Mouse (Mus musculus): ENCODE data around the gene Cers1. TPM values are rescaled to one million over a fixed set of nuclear protein-coding genes. Genes with fewer than 3 reads are reported as not detected.

The Cers1 gene
- polyA plus RNA-seq (2016; fragmentation: Nextera tagmentation; extraction: Ambion mirVana): 3.2 and 4.6 TPM in 2 replicates

DNA sequence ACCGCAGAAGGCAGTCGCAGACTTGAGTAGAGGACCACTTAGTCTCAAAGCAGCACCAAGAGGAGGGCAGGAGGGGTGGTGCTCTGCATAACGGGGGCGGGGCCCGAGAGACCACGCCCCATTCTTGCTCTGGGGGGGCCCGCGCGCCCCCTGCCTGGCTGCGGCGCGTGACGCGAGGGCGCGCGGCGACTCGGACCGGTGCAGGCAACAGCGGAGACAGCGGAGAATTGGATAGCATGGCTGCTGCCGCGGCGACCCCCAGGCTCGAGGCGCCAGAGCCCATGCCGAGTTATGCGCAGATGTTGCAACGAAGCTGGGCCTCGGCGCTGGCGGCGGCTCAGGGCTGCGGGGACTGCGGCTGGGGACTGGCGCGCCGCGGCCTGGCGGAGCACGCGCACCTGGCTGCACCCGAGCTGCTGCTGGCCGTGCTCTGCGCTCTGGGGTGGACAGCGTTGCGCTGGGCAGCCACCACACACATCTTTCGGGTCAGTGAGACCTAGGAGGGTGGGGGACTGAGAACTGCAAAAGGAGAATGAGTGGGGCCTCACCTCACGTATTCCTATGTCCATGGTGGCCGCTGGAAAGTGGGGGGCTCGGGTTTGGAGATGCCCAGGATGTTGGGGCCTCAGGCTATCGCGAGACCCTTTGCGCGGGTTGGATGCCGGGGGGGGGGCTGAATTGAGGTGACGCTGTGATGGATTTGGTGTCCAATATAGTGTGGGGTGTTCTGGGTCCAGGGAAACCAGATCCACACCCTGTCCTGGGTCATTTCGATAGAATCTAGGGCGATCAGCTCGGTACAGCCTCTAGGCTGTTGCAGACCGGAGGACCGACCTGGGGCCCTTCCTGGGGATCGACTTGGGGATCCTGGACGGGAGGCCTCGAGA, at the start of gene Cers1:
Gene Cers1, plus strand, starts transcription at position 152 of the 887 bp plus-strand sequence.
- 2% methylated on average over 66 of the region's 66 CpGs for WGBS
- Histone ChIP-seq H3K36me3 (peaks cover 36% of the 10 kb centered on the region), H3K4me3 (peak within 1 kb of the TSS; percentile 66), H3K9me3 (replicated peaks) (no peaks in the 10 kb centered on the region), H3K27ac (peak within 1 kb of the TSS; percentile 83), H3K4me1 (peaks cover 33% of the 10 kb centered on the region), H3K27me3 (ENCODE audit: low read depth, poor library complexity, severe bottlenecking) (peaks cover 4% of the 10 kb centered on the region; the same call in 1 of the 2 replicates)
- peak; percentile 82 for DNase-seq (ENCODE audit: low spot score)

DNA sequence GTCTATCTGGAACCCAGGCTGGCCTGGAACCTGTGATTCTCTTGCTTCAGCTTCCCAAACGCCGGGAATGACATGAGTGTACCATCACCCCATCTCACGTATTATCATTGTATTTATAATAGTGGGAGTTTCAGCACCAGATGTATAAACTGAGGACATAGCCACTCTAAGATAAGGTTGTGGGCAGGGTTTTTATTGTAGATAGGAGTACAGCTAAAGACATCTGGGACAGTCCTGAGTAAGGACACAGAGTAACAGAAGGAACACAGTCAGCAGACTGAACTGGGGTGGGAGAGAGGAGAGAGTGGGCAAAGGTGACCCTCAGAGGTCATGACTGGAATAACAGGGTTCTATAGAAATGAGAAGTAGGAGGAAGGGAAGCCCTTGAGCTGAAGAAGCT, 47.9 kb upstream of the Cers1 start:
- peaks cover 7% of the 10 kb centered on the region for H3K4me1 ChIP-seq
- no peak overlapping the region for H3K4me3 ChIP-seq
- DNase-seq (ENCODE audit: low spot score): no peak
- H3K27ac ChIP-seq: no peak overlapping the region
- H3K36me3 ChIP-seq: peaks cover 36% of the 10 kb centered on the region
- no peaks in the 10 kb centered on the region for H3K9me3 ChIP-seq (replicated peaks)
- 87% methylated on average over 3 of the region's 3 CpGs for WGBS
- no peaks in the 10 kb centered on the region for H3K27me3 ChIP-seq (ENCODE audit: low read depth, poor library complexity, severe bottlenecking)

DNA sequence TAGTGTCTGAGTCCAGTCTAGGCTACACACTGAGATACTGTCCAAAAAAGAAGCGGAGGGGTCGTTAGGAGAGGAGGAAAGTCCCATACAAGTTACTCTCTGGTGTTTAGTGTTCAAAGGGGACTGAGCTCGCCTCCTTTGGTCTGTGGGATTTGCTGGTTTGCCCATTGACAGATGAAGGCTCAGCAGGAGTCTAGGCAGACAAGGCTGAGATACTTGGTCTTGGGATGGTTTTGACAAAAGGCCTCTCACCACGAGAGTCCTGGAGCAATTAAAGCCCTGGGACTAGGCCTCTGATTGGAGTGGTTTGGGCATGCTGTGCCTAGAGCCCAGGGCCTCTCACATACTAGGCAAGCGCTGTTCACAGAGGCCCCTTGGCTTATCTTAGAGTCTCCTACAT, 47.3 kb upstream of the Cers1 start:
- H3K27ac ChIP-seq: 0 out of 2 replicates have a peak overlapping the region, but pooled peaks have one; percentile 8

GRCm38 (mm10) chr8:70268799-70269565, 46.6 kb upstream of the Cers1 start:
- H3K9me3 ChIP-seq (replicated peaks): no peaks in the 10 kb centered on the region
- 0 out of 2 replicates have a peak overlapping the region, but pooled peaks have one; percentile 8 for H3K27ac ChIP-seq
- H3K36me3 ChIP-seq: peaks cover 23% of the 10 kb centered on the region
- WGBS: 60% methylated on average over 11 of the region's 11 CpGs
- H3K4me3 ChIP-seq: no peak overlapping the region
- peaks cover 12% of the 10 kb centered on the region for H3K4me1 ChIP-seq
- no peaks in the 10 kb centered on the region for H3K27me3 ChIP-seq (ENCODE audit: low read depth, poor library complexity, severe bottlenecking)
- DNase-seq (ENCODE audit: low spot score): no peak

More for the DNA sequence above, 47.3 kb upstream of the Cers1 start:
- WGBS: 65% methylated on average over 5 of the region's 5 CpGs
- H3K9me3 ChIP-seq (replicated peaks): no peaks in the 10 kb centered on the region
- H3K36me3 ChIP-seq: peaks cover 30% of the 10 kb centered on the region
- H3K27me3 ChIP-seq (ENCODE audit: low read depth, poor library complexity, severe bottlenecking): no peaks in the 10 kb centered on the region
- no peak for DNase-seq (ENCODE audit: low spot score)
- H3K4me1 ChIP-seq: peaks cover 12% of the 10 kb centered on the region
- H3K4me3 ChIP-seq: no peak overlapping the region

GRCm38 (mm10) chr8:70272949-70273348, 42.6 kb upstream of the Cers1 start:
- Histone ChIP-seq H3K4me1 (peaks cover 16% of the 10 kb centered on the region), H3K4me3 (no peak overlapping the region), H3K27ac (no peak overlapping the region), H3K36me3 (no peaks in the 10 kb centered on the region), H3K9me3 (replicated peaks) (no peaks in the 10 kb centered on the region), H3K27me3 (ENCODE audit: low read depth, poor library complexity, severe bottlenecking) (no peaks in the 10 kb centered on the region)
- no peak for DNase-seq (ENCODE audit: low spot score)
- WGBS: 57% methylated on average over 3 of the region's 3 CpGs

DNA sequence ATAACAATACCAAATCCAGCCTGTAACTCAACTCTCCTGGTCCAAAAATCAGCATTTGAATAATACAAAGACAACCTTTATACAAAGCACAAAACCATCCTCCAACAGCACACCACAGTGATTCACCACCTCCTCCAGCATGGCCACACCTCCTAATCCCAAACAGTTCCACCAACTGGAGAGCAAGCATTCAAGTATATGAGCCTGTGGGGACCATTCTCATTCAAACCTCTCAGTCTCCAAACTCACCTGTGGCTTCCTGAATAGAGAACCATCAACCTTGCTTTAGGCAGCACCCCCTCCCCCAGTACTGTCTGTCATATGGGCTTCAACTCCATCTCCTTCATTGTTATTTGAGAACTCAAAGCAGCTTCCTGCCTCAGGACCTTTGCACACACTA, 41.2 kb upstream of the Cers1 start:
- H3K27ac ChIP-seq: no peak overlapping the region
- DNase-seq (ENCODE audit: low spot score): no peak
- no peaks in the 10 kb centered on the region for H3K36me3 ChIP-seq
- no peaks in the 10 kb centered on the region for H3K9me3 ChIP-seq (replicated peaks)
- peaks cover 26% of the 10 kb centered on the region for H3K4me1 ChIP-seq
- H3K4me3 ChIP-seq: no peak overlapping the region
- no peaks in the 10 kb centered on the region for H3K27me3 ChIP-seq (ENCODE audit: low read depth, poor library complexity, severe bottlenecking)

GRCm38 (mm10) chr8:70276476-70276875, 39.1 kb upstream of the Cers1 start:
- no peak overlapping the region for H3K4me3 ChIP-seq
- DNase-seq (ENCODE audit: low spot score): no peak
- H3K36me3 ChIP-seq: no peaks in the 10 kb centered on the region
- 93% methylated on average over 3 of the region's 3 CpGs for WGBS
- no peak overlapping the region for H3K27ac ChIP-seq
- H3K4me1 ChIP-seq: peaks cover 40% of the 10 kb centered on the region
- no peaks in the 10 kb centered on the region for H3K9me3 ChIP-seq (replicated peaks)
- H3K27me3 ChIP-seq (ENCODE audit: low read depth, poor library complexity, severe bottlenecking): no peaks in the 10 kb centered on the region

DNA sequence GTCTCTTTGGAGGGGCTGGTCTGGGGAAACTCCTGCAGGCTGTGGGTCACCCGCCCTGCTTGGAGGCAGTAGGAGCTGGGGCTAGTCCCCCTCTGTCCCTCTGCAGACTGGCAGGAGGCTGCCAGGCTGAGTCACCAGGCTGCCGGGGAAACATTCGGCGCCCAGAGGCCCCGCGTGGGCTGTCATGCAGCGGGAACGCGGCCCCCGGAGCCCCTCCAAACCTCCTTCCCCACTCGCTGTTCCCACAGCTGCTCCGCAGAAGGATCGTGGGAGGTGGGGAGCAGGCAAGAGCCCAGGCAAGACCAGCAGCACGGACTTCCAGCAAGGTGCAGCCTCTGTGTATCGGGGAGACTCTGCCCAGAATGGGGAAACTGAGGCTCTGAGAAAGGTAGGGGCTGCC, 37.4 kb upstream of the Cers1 start:
- Histone ChIP-seq H3K27ac (peak overlapping the region; percentile 37; the same call in 1 of the 2 replicates), H3K9me3 (replicated peaks) (no peaks in the 10 kb centered on the region), H3K27me3 (ENCODE audit: low read depth, poor library complexity, severe bottlenecking) (no peaks in the 10 kb centered on the region), H3K36me3 (0 out of 2 replicates have a peak, but pooled peaks cover 2% of the 10 kb centered on the region), H3K4me1 (peaks cover 46% of the 10 kb centered on the region), H3K4me3 (no peak overlapping the region)
- 72% methylated on average over 15 of the region's 15 CpGs for WGBS
- DNase-seq (ENCODE audit: low spot score): no peak

GRCm38 (mm10) chr8:70279266-70279665, 36.3 kb upstream of the Cers1 start:
- no peak overlapping the region for H3K4me3 ChIP-seq
- H3K27me3 ChIP-seq (ENCODE audit: low read depth, poor library complexity, severe bottlenecking): no peaks in the 10 kb centered on the region
- 57% methylated on average over 8 of the region's 8 CpGs for WGBS
- peak overlapping the region; percentile 47; the same call in 1 of the 2 replicates for H3K27ac ChIP-seq
- no peak for DNase-seq (ENCODE audit: low spot score)
- H3K9me3 ChIP-seq (replicated peaks): no peaks in the 10 kb centered on the region
- H3K36me3 ChIP-seq: 0 out of 2 replicates have a peak, but pooled peaks cover 4% of the 10 kb centered on the region
- H3K4me1 ChIP-seq: peaks cover 54% of the 10 kb centered on the region

- no peak overlapping the region for H3K4me3 ChIP-seq
- H3K9me3 ChIP-seq (replicated peaks): no peaks in the 10 kb centered on the region
- WGBS: 64% methylated on average over 3 of the region's 3 CpGs
- peaks cover 21% of the 10 kb centered on the region for H3K36me3 ChIP-seq
- H3K27me3 ChIP-seq (ENCODE audit: low read depth, poor library complexity, severe bottlenecking): no peaks in the 10 kb centered on the region
- peak overlapping the region; percentile 42 for H3K27ac ChIP-seq
- peaks cover 61% of the 10 kb centered on the region for H3K4me1 ChIP-seq
- DNase-seq (ENCODE audit: low spot score): no peak
Observed at GRCm38 (mm10) chr8:70281001-70281400, 34.6 kb upstream of the Cers1 start.

- H3K27me3 ChIP-seq (ENCODE audit: low read depth, poor library complexity, severe bottlenecking): no peaks in the 10 kb centered on the region
- DNase-seq (ENCODE audit: low spot score): peak; percentile 97
- H3K4me3 ChIP-seq: peak within 1 kb of the TSS; percentile 93
- no peaks in the 10 kb centered on the region for H3K9me3 ChIP-seq (replicated peaks)
- H3K27ac ChIP-seq: peak within 1 kb of the TSS; percentile 99
- peaks cover 60% of the 10 kb centered on the region for H3K4me1 ChIP-seq
- H3K36me3 ChIP-seq: peaks cover 38% of the 10 kb centered on the region
- WGBS: 1% methylated on average over 36 of the region's 36 CpGs
Observed at GRCm38 (mm10) chr8:70282603-70283135, 32.9 kb upstream of the Cers1 start, which contains the start of gene Homer3. Gene Homer3 (plus strand): TSS chr8:70282827.

DNA sequence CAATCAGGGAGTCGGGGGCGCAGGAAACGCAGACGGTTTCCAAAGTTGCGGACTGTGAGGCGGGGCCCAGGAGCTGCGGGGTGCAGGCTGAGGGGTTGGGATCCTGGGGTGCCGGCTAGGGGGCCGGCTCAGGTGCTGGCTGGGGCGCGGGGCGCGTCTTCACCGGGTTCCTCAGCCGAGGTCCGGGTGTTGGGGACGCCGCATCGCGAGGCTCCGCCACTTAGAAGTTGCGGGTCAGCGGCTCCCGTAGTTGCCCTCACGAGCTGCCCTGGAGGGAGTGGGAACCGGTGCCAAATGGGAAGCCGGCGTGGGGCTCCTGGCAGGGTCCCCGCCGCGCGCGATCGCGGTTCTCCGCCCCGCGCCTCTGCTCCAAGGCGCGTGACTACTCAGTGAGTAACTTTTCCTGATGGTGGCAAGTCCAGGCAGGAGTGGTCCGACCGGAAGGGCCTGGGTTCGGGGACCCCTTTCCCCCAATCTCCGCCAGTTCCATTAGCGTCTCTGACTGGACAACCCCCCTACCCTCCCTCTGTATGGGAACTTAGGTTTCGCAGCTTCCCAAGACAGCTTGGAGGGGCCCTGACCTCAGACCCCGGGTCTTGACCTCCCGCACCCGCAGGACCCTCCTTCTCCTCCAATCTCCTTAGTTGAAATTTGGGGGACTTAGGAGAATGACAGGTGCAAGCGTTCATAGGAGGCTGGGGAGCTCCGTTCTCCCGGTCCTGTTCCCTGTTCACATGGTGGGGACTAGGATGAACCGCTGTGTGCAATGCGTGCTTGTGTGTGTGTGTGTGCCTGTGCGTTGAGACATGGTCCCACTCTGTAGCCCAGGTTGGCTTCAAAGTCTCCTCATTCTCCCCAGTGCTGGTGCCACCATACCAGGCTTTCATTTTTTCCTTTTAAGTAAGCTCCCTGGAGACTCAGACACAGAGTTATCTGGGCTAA, 32.2 kb upstream of the Cers1 start:
- 1% methylated on average over 54 of the region's 55 CpGs for WGBS
- H3K9me3 ChIP-seq (replicated peaks): no peaks in the 10 kb centered on the region
- H3K36me3 ChIP-seq: peaks cover 45% of the 10 kb centered on the region
- peak overlapping the region; percentile 93 for H3K4me3 ChIP-seq
- peak overlapping the region; percentile 99 for H3K27ac ChIP-seq
- no peaks in the 10 kb centered on the region for H3K27me3 ChIP-seq (ENCODE audit: low read depth, poor library complexity, severe bottlenecking)
- H3K4me1 ChIP-seq: peaks cover 52% of the 10 kb centered on the region
- DNase-seq (ENCODE audit: low spot score): peak; percentile 54

Data from limb, embryonic 10.5 days (tissue).